Mouse (Mus musculus): Measurements from ENCODE around the gene Spem1.
A peak's percentile ranks its signal among the peaks of the same experiment; 100 is the strongest.
"Not testable (repeated sequence)": the region's sequence is repeated elsewhere in the genome, so short reads cannot be mapped to it uniquely, and the experiment has no call there.

Gene Spem1

GRCm38 (mm10) chr11:69822080-69822479 lies at the start of gene Spem1:
Gene Spem1, minus strand, starts transcription at chr11:69822180.
- DNase-seq (ENCODE audit: low spot score in 2 of 2), result no peak

- DNase-seq (ENCODE audit: low spot score in 2 of 2), result no peak
Measured at GRCm38 (mm10) chr11:69870289-69871069, 48.5 kb upstream of the Spem1 start.

GRCm38 (mm10) chr11:69867335-69867734 lies 45.4 kb upstream of the Spem1 start:
- no peak for DNase-seq (ENCODE audit: low spot score in 2 of 2)

GRCm38 (mm10) chr11:69865561-69865960 lies 43.6 kb upstream of the Spem1 start:
- no peak for DNase-seq (ENCODE audit: low spot score in 2 of 2)

GRCm38 (mm10) chr11:69864138-69864860 lies 42.3 kb upstream of the Spem1 start:
- no peak for DNase-seq (ENCODE audit: low spot score in 2 of 2)

GRCm38 (mm10) chr11:69863729-69864128 lies 41.7 kb upstream of the Spem1 start:
- DNase-seq (ENCODE audit: low spot score in 2 of 2), result not testable (repeated sequence)

GRCm38 (mm10) chr11:69858113-69858998 lies 36.4 kb upstream of the Spem1 start, which contains the start of gene Tnk1:
Gene Tnk1, minus strand, starts transcription at chr11:69858730.
- DNase-seq (ENCODE audit: low spot score in 2 of 2), result no peak

- peak; percentile 63 to 73 for DNase-seq (ENCODE audit: low spot score in 2 of 2)
Measured at GRCm38 (mm10) chr11:69855347-69855746, 33.4 kb upstream of the Spem1 start.

GRCm38 (mm10) chr11:69854680-69855079 lies 32.7 kb upstream of the Spem1 start:
- no peak for DNase-seq (ENCODE audit: low spot score in 2 of 2)

GRCm38 (mm10) chr11:69853994-69854393 lies 32.0 kb upstream of the Spem1 start:
- peak; percentile 69 to 74 for DNase-seq (ENCODE audit: low spot score in 2 of 2)

GRCm38 (mm10) chr11:69850754-69851153 lies 28.8 kb upstream of the Spem1 start:
- DNase-seq (ENCODE audit: low spot score in 2 of 2), result no peak

GRCm38 (mm10) chr11:69849884-69850283 lies 27.9 kb upstream of the Spem1 start:
- no peak for DNase-seq (ENCODE audit: low spot score in 2 of 2)

- no peak for DNase-seq (ENCODE audit: low spot score in 2 of 2)
Measured at GRCm38 (mm10) chr11:69849128-69849527, 27.1 kb upstream of the Spem1 start.

GRCm38 (mm10) chr11:69848021-69848420 lies 26.0 kb upstream of the Spem1 start:
- no peak for DNase-seq (ENCODE audit: low spot score in 2 of 2)

- DNase-seq (ENCODE audit: low spot score in 2 of 2), result no peak
Measured at GRCm38 (mm10) chr11:69846738-69847688, 25.0 kb upstream of the Spem1 start.

GRCm38 (mm10) chr11:69846198-69846680 lies 24.3 kb upstream of the Spem1 start, which contains the start of gene Plscr3:
Gene Plscr3, plus strand, starts transcription at chr11:69846376.
- peak; percentile 89 to 91 for DNase-seq (ENCODE audit: low spot score in 2 of 2)

- no peak for DNase-seq (ENCODE audit: low spot score in 2 of 2)
Measured at GRCm38 (mm10) chr11:69838714-69839104, 16.7 kb upstream of the Spem1 start.

- DNase-seq (ENCODE audit: low spot score in 2 of 2), result peak; percentile 80 to 86
Measured at GRCm38 (mm10) chr11:69837952-69838713, 16.2 kb upstream of the Spem1 start, which contains the start of gene Tmem256. Gene Tmem256, plus strand, starts transcription at chr11:69838514.

GRCm38 (mm10) chr11:69837604-69837951 lies 15.6 kb upstream of the Spem1 start, which contains the start of gene Nlgn2:
Gene Nlgn2, minus strand, starts transcription at chr11:69837784.
- DNase-seq (ENCODE audit: low spot score in 2 of 2), result no peak
